Mouse (Mus musculus) spleen, adult 2 months (tissue): Measurements from ENCODE around the gene Atp1b2. TPM values are rescaled to one million over a fixed set of nuclear protein-coding genes. Genes with fewer than 3 reads are reported as not detected.
"Not testable (repeated sequence)": the region's sequence is repeated elsewhere in the genome, so short reads cannot be mapped to it uniquely, and the experiment has no call there.

Experiments
- DNase-seq, 2 experiments: peaks; one replicate each; pipeline versions ENCODE4 v3.0.0 to v3.0.0-alpha.2; 2012 to 2021; ENCODE audit warnings: low spot score in 2 of 2, low read depth in 1 of 2
- H3K27ac ChIP-seq: fragments of 200-500 bp; 2 replicates; pipeline ENCODE4 v1.5.1; 2012; ENCODE audit warnings: low read length, inconsistent platforms; ENCODE audit not compliant: insufficient read depth
- H3K27me3 ChIP-seq: fragments of 200-500 bp; 2 replicates; pipeline ENCODE4 v1.6.1; 2012; ENCODE audit warnings: mild to moderate bottlenecking, moderate library complexity, low read length, inconsistent platforms; ENCODE audit not compliant: control insufficient read depth, insufficient read depth
- H3K36me3 ChIP-seq: fragments of 200-500 bp; 2 replicates; pipeline ENCODE4 v1.6.1; 2012; ENCODE audit warnings: mild to moderate bottlenecking, low read length, inconsistent platforms; ENCODE audit not compliant: control insufficient read depth, insufficient read depth
- H3K4me1 ChIP-seq: fragments of 200-500 bp; 2 replicates; pipeline ENCODE4 v1.6.1; 2011; ENCODE audit warnings: inconsistent platforms; ENCODE audit not compliant: control insufficient read depth, insufficient read depth, insufficient read length
- H3K4me3 ChIP-seq: fragments of 200-500 bp; 2 replicates; pipeline ENCODE4 v1.5.1; 2011; ENCODE audit warnings: mild to moderate bottlenecking, inconsistent platforms; ENCODE audit not compliant: insufficient read depth, insufficient read length; ENCODE audit errors: extremely low read depth
- CTCF ChIP-seq: fragments of 200-500 bp; IDR thresholded peaks from 2 replicates; pipeline ENCODE4 v1.5.1; 2011; ENCODE audit warnings: mild to moderate bottlenecking, inconsistent platforms; ENCODE audit not compliant: insufficient read depth, insufficient read length, insufficient replicate concordance; ENCODE audit errors: extremely low read depth
- POLR2A ChIP-seq: fragments of 200-500 bp; IDR thresholded peaks from 2 replicates; pipeline ENCODE4 v1.6.1; 2011; ENCODE audit warnings: low read depth, low read length, inconsistent platforms
- WGBS: fragments of 180-500 bp; shearing (Covaris S2); methylation state at CpG from one replicate; pipeline ENCODE4 v1.1.7; 2018; 5-methylcytosine and 5-hydroxymethylcytosine counted together
- polyA plus RNA-seq: library from polyadenylated mRNA; depleted of rRNA; stranded (reverse); fragments of >200 nt; gene quantifications from 2 replicates; pipeline ENCODE4 v1.2.3, GENCODE M21; 2012

Atp1b2 gene
- polyA plus RNA-seq, 1 experiment = 11.2 TPM

DNA sequence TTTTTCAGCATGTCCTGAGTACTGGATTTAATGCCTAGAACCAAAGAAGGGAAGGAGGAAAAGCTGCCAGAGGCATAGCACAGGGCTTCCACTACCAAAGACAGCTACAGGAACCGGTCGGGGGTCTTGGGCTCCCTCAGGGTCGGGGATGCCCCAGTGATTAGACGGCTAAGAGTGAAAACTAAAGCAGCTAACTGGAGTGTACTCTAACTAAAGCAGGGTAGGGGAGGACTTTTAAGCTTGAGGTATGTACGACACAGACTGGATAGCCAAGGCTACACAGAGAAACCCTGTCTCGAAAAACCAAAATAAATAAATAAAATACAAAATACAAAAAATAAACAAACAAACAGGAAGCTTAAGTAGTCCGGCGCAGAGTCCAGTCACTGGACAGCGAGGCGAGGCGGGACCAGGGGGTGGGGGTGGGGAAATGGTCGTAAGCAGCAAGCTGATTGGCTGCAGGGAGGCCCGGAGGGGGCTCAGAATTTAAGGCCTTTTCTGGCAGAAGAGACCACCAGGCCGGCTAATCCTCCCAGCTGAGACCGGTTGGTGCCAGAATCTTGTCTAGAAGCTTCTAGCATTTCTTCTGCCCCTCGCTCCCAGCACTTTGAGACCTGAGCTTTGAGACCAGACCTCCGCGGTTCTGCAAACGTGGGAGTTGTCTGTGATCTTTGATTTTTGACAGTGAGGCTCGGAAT, 16.0 kb upstream of the Atp1b2 start, which contains the start of gene Sat2:
Gene Sat2, plus strand, starts transcription at position 454 of the 698 bp plus-strand sequence.
- H3K36me3 ChIP-seq = no peaks in the 10 kb centered on the region
- no peaks in the 10 kb centered on the region for H3K27me3 ChIP-seq
- peak within 1 kb of the TSS; percentile 49 for H3K4me3 ChIP-seq
- WGBS = 21% methylated on average over 20 of the region's 20 CpGs
- H3K4me1 ChIP-seq = no peaks in the 10 kb centered on the region
- H3K27ac ChIP-seq = no peak within 1 kb of the TSS
- DNase-seq = no peak
- TF ChIP-seq POLR2A = no peak
- no peak for TF ChIP-seq CTCF

DNA sequence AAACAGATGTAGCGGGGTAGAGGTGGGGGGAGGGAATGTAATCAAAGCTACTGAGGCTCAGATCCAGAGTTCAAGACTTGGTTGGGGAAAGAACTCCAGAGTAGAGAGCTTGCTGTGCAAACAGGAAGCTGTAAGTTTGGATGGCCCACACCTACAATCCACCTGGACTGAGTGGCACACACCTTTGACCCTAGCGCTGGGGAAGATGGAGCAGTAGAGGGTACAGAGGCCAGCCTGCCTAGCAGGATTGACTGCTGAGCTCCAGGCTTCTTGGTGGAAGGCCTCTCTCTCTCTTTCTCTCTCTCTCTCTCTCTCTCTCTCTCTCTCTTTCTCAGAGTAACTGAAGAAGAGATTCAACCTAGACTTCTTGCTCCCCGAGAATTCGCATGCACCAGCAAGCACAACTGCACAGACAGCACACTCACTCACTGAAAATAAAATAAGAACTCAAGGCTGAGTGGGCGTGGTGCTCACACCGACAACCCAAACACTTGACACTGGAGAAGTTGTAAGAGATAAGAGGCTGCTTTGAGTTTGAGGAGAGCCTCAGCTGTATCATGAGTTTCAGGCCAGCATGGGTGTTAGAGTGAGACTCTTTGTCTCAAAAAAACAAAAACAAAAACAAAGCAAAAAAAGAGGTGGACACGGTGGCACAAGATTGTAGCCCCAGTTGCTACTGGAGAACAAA, 14.8 kb upstream of the Atp1b2 start:
- H3K27me3 ChIP-seq = no peaks in the 10 kb centered on the region
- H3K27ac ChIP-seq = no peak overlapping the region
- DNase-seq = no peak
- H3K36me3 ChIP-seq = no peaks in the 10 kb centered on the region
- no peak for TF ChIP-seq CTCF
- no peak for TF ChIP-seq POLR2A
- 79% methylated on average over 7 of the region's 7 CpGs for WGBS
- no peak overlapping the region for H3K4me3 ChIP-seq
- H3K4me1 ChIP-seq = no peaks in the 10 kb centered on the region

DNA sequence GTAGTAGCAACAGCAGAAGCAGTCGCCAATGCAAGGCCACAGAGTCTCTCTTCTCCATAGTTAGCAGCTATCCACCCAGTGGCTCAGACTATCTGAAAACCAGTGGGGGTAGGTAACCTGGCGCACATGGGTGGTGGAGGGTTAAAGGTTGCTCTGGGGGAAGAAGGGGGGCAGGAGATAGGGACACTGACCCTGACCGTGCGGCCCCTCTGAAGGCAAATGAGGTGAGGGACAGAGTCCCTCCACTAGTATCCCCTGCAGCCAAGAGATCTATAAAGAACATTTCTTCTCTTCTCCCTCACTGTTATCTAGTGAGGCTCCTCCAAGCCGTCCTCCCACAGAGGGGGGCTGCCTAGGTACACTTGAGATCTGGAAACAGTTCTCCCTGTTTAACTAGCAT, 12.1 kb upstream of the Atp1b2 start, which contains the start of gene Shbg:
Gene Shbg, minus strand, starts transcription at position 101 of the 400 bp plus-strand sequence.
- 76% methylated on average over 5 of the region's 5 CpGs for WGBS
- Histone ChIP-seq H3K36me3 (no peaks in the 10 kb centered on the region), H3K4me3 (no peak within 1 kb of the TSS), H3K27ac (no peak within 1 kb of the TSS), H3K4me1 (no peaks in the 10 kb centered on the region), H3K27me3 (no peaks in the 10 kb centered on the region)
- TF ChIP-seq POLR2A (no peak), CTCF (no peak)
- no peak for DNase-seq

GRCm38 (mm10) chr11:69616781-69617180, 11.0 kb upstream of the Atp1b2 start:
- no peak for DNase-seq
- no peak overlapping the region for H3K27ac ChIP-seq
- H3K4me3 ChIP-seq = no peak overlapping the region
- no peak for TF ChIP-seq POLR2A
- no peak for TF ChIP-seq CTCF
- 59% methylated on average over 10 of the region's 10 CpGs for WGBS
- H3K27me3 ChIP-seq = no peaks in the 10 kb centered on the region
- H3K36me3 ChIP-seq = no peaks in the 10 kb centered on the region
- H3K4me1 ChIP-seq = no peaks in the 10 kb centered on the region

DNA sequence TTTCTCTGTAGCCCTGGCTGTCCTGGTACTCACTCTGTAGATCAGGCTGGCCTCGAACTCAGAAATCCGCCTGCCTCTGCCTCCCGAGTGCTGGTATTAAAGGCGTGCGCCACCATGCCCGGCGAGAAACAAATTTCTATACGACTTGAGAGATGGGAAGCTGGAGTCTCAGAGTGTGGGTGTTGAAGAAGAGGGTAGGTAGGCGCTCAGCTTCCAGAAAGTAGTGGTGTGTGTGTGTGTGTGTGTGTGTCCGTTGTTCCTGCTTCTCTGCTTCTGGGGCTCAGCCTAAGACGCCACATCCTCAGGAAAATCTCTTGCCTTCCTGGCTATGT, 8.5 kb upstream of the Atp1b2 start:
- not testable (repeated sequence) for H3K27ac ChIP-seq, H3K36me3 ChIP-seq, H3K4me1 ChIP-seq, H3K27me3 ChIP-seq, DNase-seq, H3K4me3 ChIP-seq
- WGBS = 39% methylated on average over 11 of the region's 11 CpGs

- 14% methylated on average over 19 of the region's 19 CpGs for WGBS
- no peak overlapping the region for H3K4me3 ChIP-seq
- no peaks in the 10 kb centered on the region for H3K27me3 ChIP-seq
- TF ChIP-seq POLR2A (no peak), CTCF (peak; percentile 83; the same call in 1 of the 2 replicates)
- peak in 1 of 2 experiments; percentile 67 for DNase-seq
- H3K36me3 ChIP-seq = no peaks in the 10 kb centered on the region
- no peaks in the 10 kb centered on the region for H3K4me1 ChIP-seq
- no peak overlapping the region for H3K27ac ChIP-seq
Measured at GRCm38 (mm10) chr11:69613553-69614256, 8.0 kb upstream of the Atp1b2 start.
